Mouse (Mus musculus): Measurements from ENCODE around the gene Pid1. TPM values are rescaled to one million over a fixed set of nuclear protein-coding genes. Genes with fewer than 3 reads are reported as not detected.

Pid1 gene
- 4.5 and 5.0 TPM in 2 replicates for polyA plus RNA-seq (2014; fragmentation: Nextera tagmentation; extraction: Ambion mirVana)

GRCm38 (mm10) chr1:84363967-84364366, at the start of gene Pid1:
Gene Pid1, minus strand, starts transcription at chr1:84364180.
- Histone ChIP-seq H3K9me3 (replicated peaks; ENCODE audit: control insufficient read depth, low read length) (no peaks in the 10 kb centered on the region), H3K36me3 (ENCODE audit: control insufficient read depth, insufficient read depth, low read length) (no peaks in the 10 kb centered on the region), H3K27me3 (ENCODE audit: control insufficient read depth, insufficient read depth, low read length) (no peaks in the 10 kb centered on the region), H3K9ac (ENCODE audit: low read depth, low read length) (no peak within 1 kb of the TSS), H3K4me2 (no peak within 1 kb of the TSS), H3K4me3 (ENCODE audit: low read depth, low read length) (no peak within 1 kb of the TSS), H3K27ac (ENCODE audit: low read depth, low read length) (no peak within 1 kb of the TSS), H3K4me1 (ENCODE audit: control insufficient read depth, insufficient read depth, low read length) (no peaks in the 10 kb centered on the region)
- 87% methylated on average over 8 of the region's 8 CpGs for WGBS (ENCODE audit: insufficient replicate concordance)
- ATAC-seq (replicated peaks; ENCODE audit: insufficient number of reproducible peaks, low FRiP score, low TSS enrichment): no peak

- Histone ChIP-seq H3K9ac (ENCODE audit: low read depth, low read length) (no peak overlapping the region), H3K4me3 (ENCODE audit: low read depth, low read length) (no peak overlapping the region), H3K27me3 (ENCODE audit: control insufficient read depth, insufficient read depth, low read length) (no peaks in the 10 kb centered on the region), H3K27ac (ENCODE audit: low read depth, low read length) (no peak overlapping the region), H3K36me3 (ENCODE audit: control insufficient read depth, insufficient read depth, low read length) (no peaks in the 10 kb centered on the region), H3K4me1 (ENCODE audit: control insufficient read depth, insufficient read depth, low read length) (0 out of 2 replicates have a peak, but pooled peaks cover 7% of the 10 kb centered on the region), H3K9me3 (replicated peaks; ENCODE audit: control insufficient read depth, low read length) (no peaks in the 10 kb centered on the region), H3K4me2 (no peak overlapping the region)
- WGBS (ENCODE audit: insufficient replicate concordance): 72% methylated on average over 2 of the region's 2 CpGs
- ATAC-seq (replicated peaks; ENCODE audit: insufficient number of reproducible peaks, low FRiP score, low TSS enrichment): no peak
These were observed 45.5 kb upstream of the Pid1 start for GRCm38 (mm10) chr1:84409514-84409913.

- Histone ChIP-seq H3K27ac (ENCODE audit: low read depth, low read length) (no peak overlapping the region), H3K9ac (ENCODE audit: low read depth, low read length) (no peak overlapping the region), H3K4me3 (ENCODE audit: low read depth, low read length) (no peak overlapping the region), H3K9me3 (replicated peaks; ENCODE audit: control insufficient read depth, low read length) (no peaks in the 10 kb centered on the region), H3K4me2 (no peak overlapping the region), H3K4me1 (ENCODE audit: control insufficient read depth, insufficient read depth, low read length) (0 out of 2 replicates have a peak, but pooled peaks cover 9% of the 10 kb centered on the region), H3K36me3 (ENCODE audit: control insufficient read depth, insufficient read depth, low read length) (no peaks in the 10 kb centered on the region), H3K27me3 (ENCODE audit: control insufficient read depth, insufficient read depth, low read length) (no peaks in the 10 kb centered on the region)
- 76% methylated on average over 2 of the region's 2 CpGs for WGBS (ENCODE audit: insufficient replicate concordance)
- no peak for ATAC-seq (replicated peaks; ENCODE audit: insufficient number of reproducible peaks, low FRiP score, low TSS enrichment)
These were observed 44.9 kb upstream of the Pid1 start for GRCm38 (mm10) chr1:84408873-84409272.

GRCm38 (mm10) chr1:84406891-84407290, 42.9 kb upstream of the Pid1 start:
- 0 out of 2 replicates have a peak, but pooled peaks cover 9% of the 10 kb centered on the region for H3K4me1 ChIP-seq (ENCODE audit: control insufficient read depth, insufficient read depth, low read length)
- WGBS (ENCODE audit: insufficient replicate concordance): 75% methylated on average over 4 of the region's 4 CpGs

GRCm38 (mm10) chr1:84405551-84406290, 41.7 kb upstream of the Pid1 start:
- Histone ChIP-seq H3K9ac (ENCODE audit: low read depth, low read length) (no peak overlapping the region), H3K4me1 (ENCODE audit: control insufficient read depth, insufficient read depth, low read length) (0 out of 2 replicates have a peak, but pooled peaks cover 9% of the 10 kb centered on the region), H3K36me3 (ENCODE audit: control insufficient read depth, insufficient read depth, low read length) (no peaks in the 10 kb centered on the region), H3K4me3 (ENCODE audit: low read depth, low read length) (no peak overlapping the region), H3K27ac (ENCODE audit: low read depth, low read length) (no peak overlapping the region), H3K9me3 (replicated peaks; ENCODE audit: control insufficient read depth, low read length) (no peaks in the 10 kb centered on the region), H3K4me2 (no peak overlapping the region), H3K27me3 (ENCODE audit: control insufficient read depth, insufficient read depth, low read length) (no peaks in the 10 kb centered on the region)
- WGBS (ENCODE audit: insufficient replicate concordance): 85% methylated on average over 5 of the region's 5 CpGs
- ATAC-seq (replicated peaks; ENCODE audit: insufficient number of reproducible peaks, low FRiP score, low TSS enrichment): no peak

More at GRCm38 (mm10) chr1:84406891-84407290, 42.9 kb upstream of the Pid1 start:
- Histone ChIP-seq H3K36me3 (ENCODE audit: control insufficient read depth, insufficient read depth, low read length) (no peaks in the 10 kb centered on the region), H3K4me3 (ENCODE audit: low read depth, low read length) (no peak overlapping the region), H3K9ac (ENCODE audit: low read depth, low read length) (no peak overlapping the region), H3K27ac (ENCODE audit: low read depth, low read length) (no peak overlapping the region), H3K9me3 (replicated peaks; ENCODE audit: control insufficient read depth, low read length) (no peaks in the 10 kb centered on the region), H3K27me3 (ENCODE audit: control insufficient read depth, insufficient read depth, low read length) (no peaks in the 10 kb centered on the region), H3K4me2 (no peak overlapping the region)
- no peak for ATAC-seq (replicated peaks; ENCODE audit: insufficient number of reproducible peaks, low FRiP score, low TSS enrichment)

- Histone ChIP-seq H3K36me3 (ENCODE audit: control insufficient read depth, insufficient read depth, low read length) (no peaks in the 10 kb centered on the region), H3K9me3 (replicated peaks; ENCODE audit: control insufficient read depth, low read length) (no peaks in the 10 kb centered on the region), H3K27me3 (ENCODE audit: control insufficient read depth, insufficient read depth, low read length) (no peaks in the 10 kb centered on the region), H3K4me1 (ENCODE audit: control insufficient read depth, insufficient read depth, low read length) (0 out of 2 replicates have a peak, but pooled peaks cover 9% of the 10 kb centered on the region), H3K9ac (ENCODE audit: low read depth, low read length) (0 out of 2 replicates have a peak overlapping the region, but pooled peaks have one; percentile 16), H3K4me3 (ENCODE audit: low read depth, low read length) (no peak overlapping the region), H3K27ac (ENCODE audit: low read depth, low read length) (no peak overlapping the region), H3K4me2 (no peak overlapping the region; the same call in 1 of the 2 replicates)
- ATAC-seq (replicated peaks; ENCODE audit: insufficient number of reproducible peaks, low FRiP score, low TSS enrichment): no peak
- WGBS (ENCODE audit: insufficient replicate concordance): 27% methylated on average over 12 of the region's 12 CpGs
These were observed 40.9 kb upstream of the Pid1 start for GRCm38 (mm10) chr1:84404880-84405279.

- Histone ChIP-seq H3K27me3 (ENCODE audit: control insufficient read depth, insufficient read depth, low read length) (no peaks in the 10 kb centered on the region), H3K9me3 (replicated peaks; ENCODE audit: control insufficient read depth, low read length) (no peaks in the 10 kb centered on the region), H3K9ac (ENCODE audit: low read depth, low read length) (no peak overlapping the region), H3K4me1 (ENCODE audit: control insufficient read depth, insufficient read depth, low read length) (0 out of 2 replicates have a peak, but pooled peaks cover 9% of the 10 kb centered on the region), H3K4me2 (no peak overlapping the region), H3K27ac (ENCODE audit: low read depth, low read length) (no peak overlapping the region), H3K36me3 (ENCODE audit: control insufficient read depth, insufficient read depth, low read length) (no peaks in the 10 kb centered on the region), H3K4me3 (ENCODE audit: low read depth, low read length) (no peak overlapping the region)
- WGBS (ENCODE audit: insufficient replicate concordance): 57% methylated on average over 1 of the region's 1 CpGs
- ATAC-seq (replicated peaks; ENCODE audit: insufficient number of reproducible peaks, low FRiP score, low TSS enrichment): no peak
These were observed 38.2 kb upstream of the Pid1 start for GRCm38 (mm10) chr1:84402154-84402553.

GRCm38 (mm10) chr1:84399671-84400070, 35.7 kb upstream of the Pid1 start:
- no peak overlapping the region for H3K4me2 ChIP-seq
- no peak for ATAC-seq (replicated peaks; ENCODE audit: insufficient number of reproducible peaks, low FRiP score, low TSS enrichment)
- H3K27me3 ChIP-seq (ENCODE audit: control insufficient read depth, insufficient read depth, low read length): no peaks in the 10 kb centered on the region
- no peak overlapping the region for H3K27ac ChIP-seq (ENCODE audit: low read depth, low read length)
- H3K4me3 ChIP-seq (ENCODE audit: low read depth, low read length): no peak overlapping the region
- no peaks in the 10 kb centered on the region for H3K9me3 ChIP-seq (replicated peaks; ENCODE audit: control insufficient read depth, low read length)
- H3K36me3 ChIP-seq (ENCODE audit: control insufficient read depth, insufficient read depth, low read length): no peaks in the 10 kb centered on the region
- H3K4me1 ChIP-seq (ENCODE audit: control insufficient read depth, insufficient read depth, low read length): 0 out of 2 replicates have a peak, but pooled peaks cover 3% of the 10 kb centered on the region
- 79% methylated on average over 3 of the region's 3 CpGs for WGBS (ENCODE audit: insufficient replicate concordance)
- no peak overlapping the region for H3K9ac ChIP-seq (ENCODE audit: low read depth, low read length)

GRCm38 (mm10) chr1:84399118-84399517, 35.1 kb upstream of the Pid1 start:
- 84% methylated on average over 4 of the region's 4 CpGs for WGBS (ENCODE audit: insufficient replicate concordance)
- ATAC-seq (replicated peaks; ENCODE audit: insufficient number of reproducible peaks, low FRiP score, low TSS enrichment): no peak
- no peaks in the 10 kb centered on the region for H3K4me1 ChIP-seq (ENCODE audit: control insufficient read depth, insufficient read depth, low read length)

More at GRCm38 (mm10) chr1:84399118-84399517, 35.1 kb upstream of the Pid1 start:
- H3K4me2 ChIP-seq: no peak overlapping the region
- H3K27ac ChIP-seq (ENCODE audit: low read depth, low read length): no peak overlapping the region
- H3K4me3 ChIP-seq (ENCODE audit: low read depth, low read length): no peak overlapping the region
- no peaks in the 10 kb centered on the region for H3K27me3 ChIP-seq (ENCODE audit: control insufficient read depth, insufficient read depth, low read length)
- no peak overlapping the region for H3K9ac ChIP-seq (ENCODE audit: low read depth, low read length)
- H3K9me3 ChIP-seq (replicated peaks; ENCODE audit: control insufficient read depth, low read length): no peaks in the 10 kb centered on the region
- H3K36me3 ChIP-seq (ENCODE audit: control insufficient read depth, insufficient read depth, low read length): no peaks in the 10 kb centered on the region

All from heart, embryonic 11.5 days (tissue).